Mouse (Mus musculus) neutrophil, adult 65 days (primary cell): ENCODE data around the gene 4931414P19Rik. TPM values are rescaled to one million over a fixed set of nuclear protein-coding genes. Genes with fewer than 3 reads are reported as not detected.

ENCODE experiments used
- total RNA-seq: library from RNA; stranded (reverse); gene quantifications from 2 replicates; pipeline ENCODE4 v1.2.4, GENCODE M21; 2023

4931414P19Rik gene
- 1.2 and 4.8 TPM in 2 replicates for total RNA-seq

DNA sequence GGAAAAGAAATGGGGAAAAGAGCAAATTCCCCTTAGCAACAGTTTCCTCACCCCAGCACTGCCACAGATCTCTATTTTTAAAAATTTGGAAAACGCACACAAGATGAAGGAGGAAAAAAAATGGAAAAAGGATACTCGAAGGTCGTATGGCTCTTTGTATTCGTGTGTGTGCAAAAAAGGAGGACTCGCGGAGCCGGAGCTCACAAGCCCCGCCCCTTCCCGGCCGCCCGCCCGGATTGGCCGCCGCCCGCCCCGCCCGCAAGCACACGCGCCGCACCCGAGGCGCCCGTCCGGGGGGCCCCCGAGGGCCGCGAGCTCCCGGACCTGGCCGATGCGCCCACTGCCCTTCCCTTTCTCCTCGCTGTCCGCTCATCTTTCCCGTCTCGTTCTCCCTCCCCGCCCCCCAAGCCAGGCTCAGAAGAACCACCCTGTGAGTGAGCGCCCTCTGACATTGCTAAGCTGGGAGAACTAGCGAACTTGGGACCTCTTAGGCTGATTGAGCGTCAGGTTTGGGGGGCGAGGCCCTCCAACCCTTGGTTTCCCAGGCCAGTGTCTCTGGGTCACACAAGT, at the start of gene 4931414P19Rik:
4931414P19Rik (minus strand) TSS at position 242 of the 570 bp plus-strand sequence.

DNA sequence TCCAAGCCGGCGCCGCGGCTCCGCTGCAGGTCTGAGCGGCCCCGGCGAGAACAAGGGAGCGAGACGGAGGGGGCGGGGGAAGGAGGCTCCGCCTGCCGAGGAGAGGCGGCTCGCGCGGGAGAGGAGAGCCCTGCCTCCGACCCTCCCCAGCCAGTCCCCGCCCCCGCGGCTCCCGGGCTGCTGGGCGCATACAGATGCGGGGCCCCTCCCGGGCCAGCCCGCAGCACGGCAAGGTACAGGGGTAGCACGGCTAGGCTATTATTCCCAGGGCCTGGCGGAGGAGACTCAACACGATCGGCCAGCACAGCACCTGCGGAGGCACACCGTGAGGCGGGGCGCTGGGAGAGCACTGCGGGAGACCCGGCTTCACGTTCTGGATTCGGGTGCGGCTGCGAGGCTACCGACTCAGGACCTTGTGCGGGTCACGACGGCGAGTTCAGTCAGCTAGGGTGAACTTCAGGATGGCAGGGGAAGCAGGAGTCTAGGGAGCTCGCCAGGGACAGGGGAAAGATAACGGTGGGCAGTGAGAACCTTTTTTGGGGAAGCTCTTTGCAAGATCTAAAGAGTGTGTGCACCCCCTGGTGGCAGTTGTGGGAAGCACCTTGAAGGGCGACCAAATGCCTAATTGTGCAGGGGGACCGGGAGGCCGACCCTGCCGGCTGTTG, 35.6 kb upstream of the 4931414P19Rik start, which contains the start of gene Cdh24:
Cdh24 (minus strand) TSS at position 60 of the 665 bp plus-strand sequence.

DNA sequence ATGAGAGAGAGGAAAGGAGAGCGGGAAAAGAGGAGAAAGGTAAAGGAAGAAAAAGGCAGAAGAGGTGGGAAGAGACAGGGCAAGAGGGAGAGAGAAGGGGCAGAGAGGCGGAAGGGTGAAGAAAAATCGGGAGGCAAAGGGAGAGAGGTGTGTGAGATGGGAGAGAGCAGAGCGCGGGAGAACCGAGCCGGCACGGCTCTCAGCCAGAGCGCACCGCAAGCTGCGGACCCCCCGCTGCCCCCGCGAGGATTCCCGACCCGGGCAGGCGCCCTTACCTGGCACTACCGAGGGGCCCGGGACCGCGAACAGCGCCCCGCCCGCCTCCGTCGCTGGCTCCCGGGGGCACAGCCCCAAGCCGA, 35.1 kb upstream of the 4931414P19Rik start, which contains the start of gene Gm17606:
Gm17606 (plus strand) TSS at position 7 of the 359 bp plus-strand sequence.

DNA sequence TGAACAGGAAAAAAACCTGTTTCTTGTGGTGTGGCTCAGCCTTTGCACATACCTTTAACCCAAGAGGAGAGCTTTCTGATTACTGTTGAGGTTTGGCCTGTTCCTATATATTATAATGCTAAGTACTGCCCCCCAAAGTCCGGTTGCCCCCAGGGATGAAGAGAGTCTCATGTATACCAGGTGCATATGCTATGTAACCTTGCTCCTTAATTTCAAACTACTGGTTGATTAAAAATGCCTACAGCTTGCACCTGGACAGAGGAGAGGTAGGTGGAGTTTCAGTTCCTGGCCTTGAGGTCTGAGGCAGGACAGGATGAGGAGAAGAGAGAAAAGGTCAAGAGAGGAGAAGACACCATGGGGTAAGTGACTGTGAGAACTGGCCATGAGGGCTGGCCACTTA, 15.3 kb upstream of the 4931414P19Rik start, which contains the start of gene Psmb11:
Psmb11 (plus strand) TSS at position 301 of the 400 bp plus-strand sequence.

DNA sequence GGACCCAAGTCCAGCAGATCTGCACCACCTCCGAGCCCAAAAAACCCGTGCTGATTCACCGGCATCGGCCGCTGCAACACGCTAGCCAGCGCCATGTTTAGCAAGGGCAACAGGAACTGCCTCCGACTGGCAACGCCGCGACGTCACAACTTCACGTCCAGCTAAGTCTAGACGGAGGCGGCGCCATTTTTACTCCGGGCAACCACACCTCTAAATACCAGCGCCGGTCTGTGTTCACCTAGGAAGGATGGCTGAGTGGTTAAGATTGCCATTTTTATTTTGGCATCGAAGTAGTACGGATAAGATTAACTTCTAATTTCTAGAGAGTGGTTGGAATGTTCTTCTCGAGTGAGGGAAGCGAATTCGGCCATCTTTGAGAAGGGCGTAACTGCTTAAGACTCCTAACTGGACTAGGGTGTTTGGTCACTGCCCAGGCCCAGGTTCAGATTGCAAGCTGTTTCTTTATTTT, 12.1 kb upstream of the 4931414P19Rik start, which contains the start of gene Psmb5:
Psmb5 (minus strand) TSS at position 126 of the 469 bp plus-strand sequence.

DNA sequence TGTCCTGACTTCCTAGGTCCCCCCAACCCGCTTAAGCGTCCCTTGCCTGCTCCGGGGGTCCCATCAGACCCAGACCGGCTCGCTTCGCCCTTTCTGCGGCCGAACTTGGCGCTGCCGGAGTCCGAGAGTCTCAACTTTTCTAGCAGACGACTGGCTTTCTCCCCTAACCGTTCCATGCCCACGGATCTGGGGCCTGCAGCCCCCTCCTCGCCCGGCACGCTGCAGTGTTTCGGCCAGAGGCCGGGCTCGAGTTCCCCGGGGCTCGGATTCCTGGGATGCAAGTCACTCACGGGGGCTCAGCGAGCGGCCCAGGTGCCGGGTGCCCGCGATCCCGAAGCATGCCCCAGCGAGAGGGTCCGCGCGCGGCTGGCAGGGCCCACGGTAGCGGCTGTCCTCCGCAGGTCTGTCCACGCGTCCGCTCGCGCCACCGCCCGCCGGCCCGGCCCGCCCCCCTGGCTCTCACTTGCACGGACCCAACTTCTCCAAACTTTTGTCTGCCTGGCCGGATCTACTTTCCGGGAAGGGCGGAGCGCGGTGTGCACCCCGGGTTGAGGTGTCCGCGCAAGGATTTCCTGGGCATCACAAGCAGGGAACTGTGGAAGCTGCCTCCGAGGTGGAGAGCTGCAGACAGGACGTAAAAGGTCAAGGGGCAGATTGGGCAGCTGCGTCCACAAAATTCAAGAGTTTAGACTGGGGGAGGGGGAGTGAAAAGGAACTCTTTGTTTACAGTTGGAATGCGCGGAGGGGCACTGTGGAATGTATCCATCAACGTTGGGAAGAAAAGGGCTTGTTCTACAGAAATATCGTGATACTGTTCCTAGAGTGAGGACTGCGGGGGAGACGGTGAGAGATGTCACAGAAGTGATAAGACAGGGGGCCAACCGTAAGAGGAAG, 28.5 kb downstream of the 4931414P19Rik start, which contains the start of gene Ajuba:
Ajuba (minus strand) TSS at position 470 of the 894 bp plus-strand sequence.

DNA sequence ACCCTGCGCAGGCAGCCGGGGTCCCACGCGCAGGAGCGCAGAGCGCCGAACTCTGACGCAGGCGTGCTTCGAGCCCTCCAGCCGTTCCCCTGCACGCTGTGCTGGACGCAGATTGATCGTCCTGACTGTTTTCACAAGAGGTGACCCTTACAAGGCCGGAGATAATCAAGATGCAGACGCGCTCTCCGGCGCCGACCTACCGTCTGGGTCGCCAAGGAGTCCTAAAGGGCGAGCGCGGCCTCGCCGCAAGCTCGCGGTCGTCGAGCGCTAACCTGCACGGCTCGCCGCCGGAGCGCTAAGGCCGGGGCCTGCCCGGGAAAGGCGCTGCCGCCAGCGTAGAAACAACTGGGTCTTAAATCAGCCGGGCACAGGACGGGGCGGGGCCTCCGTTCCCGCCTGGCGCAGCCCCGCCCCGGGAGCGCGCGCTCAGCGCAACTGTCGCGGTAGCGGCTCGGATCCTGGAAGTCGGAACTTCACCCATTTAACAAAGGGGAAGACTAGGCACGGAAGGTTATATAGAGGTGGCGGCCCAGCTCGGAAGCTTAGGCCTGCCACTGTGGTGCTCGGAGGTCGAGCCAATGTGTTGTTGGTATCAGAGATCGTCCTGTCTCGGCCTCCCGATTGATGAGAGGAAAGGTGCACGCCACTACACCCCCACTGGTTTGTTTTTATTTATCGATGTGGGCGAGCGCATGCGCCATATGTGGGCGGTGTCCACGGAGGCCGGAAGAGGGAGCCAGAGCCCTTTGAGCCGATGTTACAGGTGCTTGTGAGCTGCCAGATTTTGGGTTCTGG, 51.6 kb downstream of the 4931414P19Rik start, which contains the start of gene Haus4:
Haus4 (minus strand) TSS at position 642 of the 795 bp plus-strand sequence.

Other genes with a start within 250 kb of the 4931414P19Rik start
- gene Oxa1l, start 245.2 kb downstream of the 4931414P19Rik start, total RNA-seq = 42.0 and 46.1 TPM in 2 replicates
- gene Slc7a7, start 188.2 kb downstream of the 4931414P19Rik start, total RNA-seq = 13.8 and 15.6 TPM in 2 replicates
- gene Mrpl52, start 179.1 kb downstream of the 4931414P19Rik start, total RNA-seq = 15.2 and 17.7 TPM in 2 replicates
- 0.47 and 1.4 TPM in 2 replicates for gene Mmp14, start 174.4 kb downstream of the 4931414P19Rik start, total RNA-seq
- gene Lrp10, start 141.9 kb downstream of the 4931414P19Rik start, total RNA-seq = 106 and 114 TPM in 2 replicates
- gene Rem2, start 129.9 kb downstream of the 4931414P19Rik start, total RNA-seq = 0.25 TPM in 1 of 2 replicates, not detected in the other
- 9.2 and 9.3 TPM in 2 replicates for gene Prmt5, start 88.5 kb downstream of the 4931414P19Rik start, total RNA-seq
- 14.4 and 22.8 TPM in 2 replicates for gene Haus4, start 51.4 kb downstream of the 4931414P19Rik start, total RNA-seq
- 0.25 TPM in 1 of 2 replicates, not detected in the other for gene Ajuba, start 28.4 kb downstream of the 4931414P19Rik start, total RNA-seq
- 55.2 and 60.7 TPM in 2 replicates for gene Psmb5, start 12.0 kb upstream of the 4931414P19Rik start, total RNA-seq
- gene Psmb11, start 15.4 kb upstream of the 4931414P19Rik start, total RNA-seq = not detected in 2 replicates
- not detected in 2 replicates for gene Gm17606, start 35.0 kb upstream of the 4931414P19Rik start, total RNA-seq
- gene Cdh24, start 35.4 kb upstream of the 4931414P19Rik start, total RNA-seq = 1.7 and 2.3 TPM in 2 replicates
- gene 1700123O20Rik, start 80.2 kb upstream of the 4931414P19Rik start, total RNA-seq = 29.1 and 34.7 TPM in 2 replicates
- 250 and 327 TPM in 2 replicates for gene Acin1, start 80.9 kb upstream of the 4931414P19Rik start, total RNA-seq
- gene Gm29776, start 92.8 kb upstream of the 4931414P19Rik start, total RNA-seq = 0.25 and 0.39 TPM in 2 replicates
- 119 and 152 TPM in 2 replicates for gene Cebpe, start 106.2 kb upstream of the 4931414P19Rik start, total RNA-seq
- gene Slc7a8, start 176.0 kb upstream of the 4931414P19Rik start, total RNA-seq = 2.7 and 3.4 TPM in 2 replicates
- gene Rnf212b, start 208.1 kb upstream of the 4931414P19Rik start, total RNA-seq = not detected in 2 replicates